Mouse (Mus musculus): ENCODE data around the gene Olfr69.
"Not testable (repeated sequence)": the region's sequence is repeated elsewhere in the genome, so short reads cannot be mapped to it uniquely, and the experiment has no call there.

The Olfr69 gene

DNA sequence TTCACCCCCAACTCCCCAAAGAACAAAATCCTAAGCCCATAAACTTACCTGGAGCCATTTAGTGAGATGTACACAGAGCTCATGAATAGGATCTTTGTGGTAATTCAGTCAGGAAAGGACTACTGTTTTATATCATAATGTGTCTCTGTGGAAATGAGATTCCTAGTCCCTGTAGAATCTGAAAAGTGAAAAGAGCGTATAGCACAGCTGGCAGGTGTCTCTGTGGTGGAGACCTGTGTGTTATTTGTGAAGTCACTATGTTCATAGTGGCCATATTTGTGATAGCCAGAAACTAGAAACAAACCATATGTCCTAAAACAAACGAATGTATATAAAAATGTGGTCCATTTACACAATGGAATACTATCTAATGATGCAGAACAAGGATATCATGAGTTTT lies at the start of gene Olfr69:
Gene Olfr69, minus strand, starts transcription at position 101 of the 400 bp plus-strand sequence.
- DNase-seq (ENCODE audit: low read depth, low spot score): no peak

DNA sequence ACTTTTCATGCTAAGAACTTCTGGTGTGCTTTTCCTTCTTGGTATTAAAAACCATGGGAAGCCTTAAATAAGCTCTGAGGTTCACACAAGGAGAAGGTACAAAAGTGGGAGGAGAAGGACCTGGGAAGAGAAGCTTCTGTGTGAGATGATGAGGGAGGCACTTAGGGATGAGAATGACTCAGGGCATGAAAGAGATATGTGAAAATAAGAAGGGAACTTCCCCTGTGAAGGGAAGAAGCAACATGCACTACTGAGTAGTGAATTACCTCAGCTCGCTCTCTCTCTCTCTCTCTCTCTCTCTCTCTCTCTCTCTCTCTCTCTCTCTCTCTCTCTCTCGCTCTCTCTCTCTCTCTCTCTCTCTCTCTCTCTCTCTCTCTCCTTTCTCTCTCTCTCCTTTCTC lies 43.7 kb upstream of the Olfr69 start:
- DNase-seq (ENCODE audit: low read depth, low spot score): not testable (repeated sequence)

- DNase-seq (ENCODE audit: low read depth, low spot score): no peak
Measured at GRCm38 (mm10) chr7:103813766-103814165, 42.4 kb upstream of the Olfr69 start, which contains the start of gene Hbb-bt. Gene Hbb-bt (minus strand): TSS chr7:103813996.

DNA sequence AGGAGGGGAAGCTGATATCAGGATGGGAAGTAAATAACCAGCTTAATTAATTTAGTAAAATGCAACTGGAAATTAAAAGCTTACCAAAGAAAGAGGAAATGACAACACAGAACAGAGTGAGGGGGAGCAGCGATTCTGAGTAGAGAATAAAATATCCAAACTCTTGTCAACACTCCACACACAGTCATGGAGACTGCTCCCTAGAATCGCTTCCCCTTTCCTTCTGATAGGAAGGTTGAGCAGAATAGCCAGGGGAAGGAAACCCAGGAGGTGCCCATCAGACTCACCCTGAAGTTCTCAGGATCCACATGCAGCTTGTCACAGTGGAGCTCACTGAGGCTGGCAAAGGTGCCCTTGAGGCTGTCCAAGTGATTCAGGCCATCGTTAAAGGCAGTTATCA lies 41.8 kb upstream of the Olfr69 start:
- DNase-seq (ENCODE audit: low read depth, low spot score): not testable (repeated sequence)

DNA sequence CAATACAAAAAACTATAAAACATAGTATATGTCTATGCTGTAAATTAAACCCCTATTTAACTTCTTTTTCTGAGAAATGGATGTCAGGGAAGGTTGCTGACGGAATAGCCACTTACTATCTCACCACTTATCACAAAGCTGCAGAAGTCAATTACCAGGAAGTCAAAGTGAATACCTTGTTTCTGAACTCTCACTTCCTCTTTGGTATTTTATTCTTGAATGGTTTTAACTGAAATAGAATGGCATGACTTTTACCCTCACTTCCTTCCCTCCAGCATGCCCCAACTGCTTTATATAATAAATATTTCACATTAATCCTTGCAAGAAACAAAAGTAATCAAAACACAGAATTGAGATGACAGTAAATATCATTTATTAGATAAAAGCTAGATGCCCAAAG lies 40.8 kb upstream of the Olfr69 start:
- no peak for DNase-seq (ENCODE audit: low read depth, low spot score)

- no peak for DNase-seq (ENCODE audit: low read depth, low spot score)
Measured at GRCm38 (mm10) chr7:103811223-103811845, 39.9 kb upstream of the Olfr69 start.

DNA sequence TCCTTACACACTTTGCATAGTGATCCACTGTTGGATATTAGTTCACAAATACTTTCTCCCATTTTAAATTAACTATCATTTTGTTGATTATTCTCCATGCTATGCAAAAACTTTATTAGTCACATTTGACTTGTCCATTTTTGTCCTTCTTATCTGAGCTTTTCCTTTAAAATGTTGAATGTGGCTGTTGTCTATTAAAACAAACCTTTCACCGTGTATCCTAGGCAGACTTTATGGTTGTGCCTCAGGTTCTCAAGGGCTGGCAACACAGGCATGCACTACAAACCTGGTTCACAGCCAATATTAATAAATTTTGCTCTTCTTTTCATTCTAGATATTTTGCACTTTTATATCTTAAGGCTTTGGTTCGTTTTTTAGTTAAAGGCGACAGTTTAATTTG lies 39.4 kb upstream of the Olfr69 start:
- DNase-seq (ENCODE audit: low read depth, low spot score): no peak

GRCm38 (mm10) chr7:103810296-103810695 lies 38.9 kb upstream of the Olfr69 start:
- no peak for DNase-seq (ENCODE audit: low read depth, low spot score)

DNA sequence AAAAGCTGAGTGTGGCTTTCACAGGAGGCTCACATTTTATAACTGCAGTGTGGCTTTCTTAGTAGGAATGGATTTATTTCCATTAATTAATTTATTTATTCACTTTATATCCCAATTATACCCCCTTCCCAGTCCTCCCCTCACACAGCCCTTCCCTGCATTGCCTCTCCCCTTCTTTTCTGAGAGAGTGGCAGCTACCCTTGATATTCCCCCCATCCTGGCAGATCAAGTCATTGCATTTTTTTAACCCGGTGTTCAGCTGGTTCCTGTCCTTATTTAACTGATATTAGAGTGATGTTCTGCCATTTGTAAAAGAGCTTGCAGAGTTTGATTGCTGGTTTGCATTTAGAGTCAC lies 38.4 kb upstream of the Olfr69 start:
- no peak for DNase-seq (ENCODE audit: low read depth, low spot score)

DNA sequence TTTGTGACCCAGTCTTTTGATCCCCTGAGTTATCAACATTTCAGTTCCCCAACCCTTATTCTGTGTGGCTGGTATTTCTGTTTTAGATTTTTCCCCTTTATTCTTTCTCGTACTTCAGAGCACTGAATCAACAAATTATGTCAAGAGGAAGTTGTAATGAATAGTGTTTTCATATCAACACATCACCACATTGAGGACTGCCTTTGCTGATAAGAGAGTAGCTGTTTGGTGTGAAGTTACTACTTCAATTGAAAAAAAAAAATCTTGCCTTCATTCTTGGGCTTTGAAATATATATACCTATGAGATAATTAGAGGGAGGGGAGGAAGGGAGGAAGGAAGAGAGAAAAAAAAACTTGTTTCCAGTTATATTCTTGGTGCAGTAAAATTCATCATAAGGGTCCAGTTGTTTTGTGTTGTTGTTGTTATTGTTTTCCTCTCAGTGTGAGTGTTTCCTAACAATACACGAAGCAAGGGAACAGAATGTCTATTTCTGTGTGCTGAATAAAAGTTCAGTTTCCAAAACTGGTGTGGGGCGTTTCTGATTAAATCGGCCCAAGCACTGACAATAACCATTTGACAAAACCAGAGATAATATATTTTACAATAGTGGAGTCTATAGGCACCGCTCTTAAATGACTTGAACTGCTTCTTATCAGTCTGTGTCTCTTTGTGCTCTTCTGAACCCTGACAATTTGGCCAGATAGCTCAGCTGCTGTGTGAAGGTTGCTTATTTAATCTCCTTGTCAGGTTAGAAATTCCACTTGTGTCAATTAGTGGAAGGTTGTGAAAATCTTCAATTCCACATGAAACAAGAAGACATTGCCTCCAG lies 37.8 kb upstream of the Olfr69 start:
- no peak for DNase-seq (ENCODE audit: low read depth, low spot score)

DNA sequence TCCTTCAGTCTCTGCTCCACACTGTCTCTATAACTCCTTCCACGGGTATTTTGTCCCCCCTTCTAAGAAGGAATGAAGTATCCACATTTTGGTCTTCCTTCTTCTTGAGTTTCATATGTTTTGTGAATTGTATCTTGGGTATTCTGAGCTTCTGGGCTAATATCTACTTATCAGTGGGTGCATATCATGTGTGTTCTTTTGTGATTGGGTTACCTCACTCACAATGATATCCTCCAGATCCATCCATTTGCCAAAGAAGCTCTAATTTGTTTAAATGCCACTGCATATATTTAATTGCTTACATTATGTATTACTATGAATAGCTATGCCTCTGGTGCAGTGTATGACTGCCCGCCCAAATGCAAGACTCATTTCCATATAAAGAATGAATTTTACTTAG lies 36.7 kb upstream of the Olfr69 start:
- DNase-seq (ENCODE audit: low read depth, low spot score): not testable (repeated sequence)

- peak; percentile 35 for DNase-seq (ENCODE audit: low read depth, low spot score)
Measured at GRCm38 (mm10) chr7:103806856-103807255, 35.5 kb upstream of the Olfr69 start.

GRCm38 (mm10) chr7:103792669-103793388 lies 21.4 kb upstream of the Olfr69 start:
- DNase-seq (ENCODE audit: low read depth, low spot score): peak; percentile 1

DNA sequence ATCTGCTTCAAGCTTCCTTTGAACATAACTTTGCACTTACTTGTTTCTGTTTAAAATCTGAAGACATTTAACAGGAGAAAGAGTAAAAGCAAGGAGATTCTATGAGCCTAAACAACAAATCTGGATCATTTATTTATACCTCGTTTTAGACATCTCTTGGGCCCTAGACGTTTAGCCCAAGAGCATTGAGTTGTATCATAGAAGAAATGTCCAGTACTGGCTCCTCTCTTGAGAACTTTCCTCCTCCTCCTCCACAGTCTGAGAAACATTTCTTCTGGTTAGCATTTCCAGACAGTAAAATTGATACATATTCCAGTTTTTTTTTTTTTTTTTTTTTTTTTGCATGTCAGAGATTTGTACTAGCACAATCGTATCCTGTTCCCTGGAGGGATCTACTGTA lies 20.3 kb upstream of the Olfr69 start, which contains the start of gene Olfr67:
Gene Olfr67, minus strand, starts transcription at position 101 of the 400 bp plus-strand sequence.
- DNase-seq (ENCODE audit: low read depth, low spot score): no peak

GRCm38 (mm10) chr7:103779598-103779997 lies 8.2 kb upstream of the Olfr69 start, which contains the start of gene Olfr68:
Gene Olfr68 (minus strand): TSS chr7:103779698.
- DNase-seq (ENCODE audit: low read depth, low spot score): no peak

DNA sequence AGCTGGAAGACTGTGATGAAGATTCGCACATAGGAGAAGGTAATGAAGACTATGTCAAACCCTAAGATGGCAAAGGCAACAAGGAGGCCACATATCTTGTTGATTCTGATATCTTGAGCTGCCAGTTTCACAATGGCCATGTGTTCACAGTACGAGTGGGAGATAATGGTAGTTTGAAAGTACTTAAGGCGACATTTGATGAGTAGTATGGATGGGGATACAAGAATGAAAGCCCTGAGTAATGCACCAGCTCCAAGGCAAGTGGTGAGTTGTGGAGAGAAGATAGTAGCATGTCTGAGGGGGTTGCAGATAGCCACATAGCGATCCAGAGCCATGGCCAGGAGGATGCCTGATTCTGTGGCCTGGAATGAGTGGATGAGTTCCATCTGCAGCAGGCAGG lies 6.3 kb upstream of the Olfr69 start:
- not testable (repeated sequence) for DNase-seq (ENCODE audit: low read depth, low spot score)

- not testable (repeated sequence) for DNase-seq (ENCODE audit: low read depth, low spot score)
Measured at GRCm38 (mm10) chr7:103767687-103768086, 3.7 kb downstream of the Olfr69 start.

GRCm38 (mm10) chr7:103762212-103762611 lies 9.2 kb downstream of the Olfr69 start:
- DNase-seq (ENCODE audit: low read depth, low spot score): not testable (repeated sequence)

DNA sequence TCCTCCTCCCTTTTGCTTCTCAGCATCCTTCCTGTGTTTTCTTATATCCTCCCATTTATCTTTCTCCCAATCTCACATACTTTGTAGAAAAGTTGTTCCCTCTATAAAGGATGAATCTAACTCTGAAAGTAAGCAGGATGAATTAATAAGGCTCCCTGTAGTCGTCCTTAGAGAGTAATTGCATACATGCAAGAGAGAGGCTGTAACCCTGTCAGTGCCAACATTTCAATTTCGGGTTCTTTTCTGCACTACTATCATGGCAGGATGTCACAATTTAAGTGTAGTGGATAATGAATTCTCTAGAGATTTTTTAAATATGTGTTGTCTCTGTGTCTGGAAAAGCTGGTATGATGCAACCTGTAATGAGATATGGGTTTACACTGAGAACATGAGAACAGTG lies 14.2 kb downstream of the Olfr69 start, which contains the start of gene Olfr630:
Gene Olfr630, minus strand, starts transcription at position 101 of the 400 bp plus-strand sequence.
- DNase-seq (ENCODE audit: low read depth, low spot score): no peak

GRCm38 (mm10) chr7:103744843-103745242 lies 26.6 kb downstream of the Olfr69 start, which contains the start of gene Olfr629:
Gene Olfr629 (minus strand): TSS chr7:103744943.
- no peak for DNase-seq (ENCODE audit: low read depth, low spot score)

- DNase-seq (ENCODE audit: low read depth, low spot score): no peak
Measured at GRCm38 (mm10) chr7:103730074-103730473, 41.3 kb downstream of the Olfr69 start, which contains the start of gene Olfr628. Gene Olfr628 (plus strand): TSS chr7:103730374.

GRCm38 (mm10) chr7:103716398-103716797 lies 55.0 kb downstream of the Olfr69 start:
- not testable (repeated sequence) for DNase-seq (ENCODE audit: low read depth, low spot score)
